Mouse (Mus musculus): Measurements from ENCODE around the gene Tubb5. TPM values are rescaled to one million over a fixed set of nuclear protein-coding genes. Genes with fewer than 3 reads are reported as not detected.

Tubb5 gene
- polyA plus RNA-seq, 1 experiment from 2014 or later = 1,626 TPM

DNA sequence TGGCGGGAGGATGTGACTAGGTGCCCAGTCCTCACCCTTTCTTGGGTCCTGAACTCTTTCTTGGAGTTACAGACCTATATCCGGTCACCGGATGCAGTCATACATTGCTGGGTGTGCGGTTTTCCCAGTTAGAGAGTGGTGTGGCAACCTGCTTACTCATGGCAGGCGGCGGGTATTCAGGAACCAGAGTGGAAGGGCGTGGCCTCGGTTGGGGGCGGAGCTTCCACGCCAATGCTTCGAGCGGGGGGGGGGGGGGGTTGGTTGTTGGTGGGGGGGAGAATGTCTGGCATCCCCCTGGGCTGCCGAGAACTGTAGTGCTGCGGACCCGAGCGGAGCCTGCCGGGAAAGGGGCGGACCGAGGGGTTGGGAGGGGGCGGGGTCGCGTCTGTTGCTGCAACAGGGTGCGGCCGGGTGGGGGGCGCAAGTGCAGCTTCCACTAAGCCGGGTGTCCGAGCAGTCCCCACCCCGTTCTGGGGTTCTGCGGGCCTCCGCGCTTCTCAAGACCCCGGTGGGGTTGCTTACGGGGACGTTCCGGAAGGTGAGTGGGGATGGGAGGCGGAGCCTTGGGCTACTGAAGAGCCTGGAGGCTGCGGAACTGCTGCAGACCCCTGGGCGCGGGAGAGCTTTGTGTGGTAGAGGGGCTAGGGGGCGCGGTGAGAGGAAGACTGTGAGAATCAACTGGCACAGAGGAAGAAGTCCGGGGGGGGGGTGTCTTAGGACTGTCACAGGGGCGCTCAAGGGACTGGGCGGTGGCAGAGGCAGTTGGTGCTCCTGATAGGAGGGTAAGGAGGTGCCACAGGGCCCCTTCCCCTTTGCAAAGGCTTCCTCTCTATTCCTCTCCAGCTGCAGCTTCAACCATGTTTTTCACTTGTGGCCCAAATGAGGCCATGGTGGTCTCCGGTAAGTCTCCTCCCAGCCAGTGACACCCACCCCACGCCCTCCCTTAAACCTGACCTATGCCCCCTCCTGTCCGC lies 14.9 kb downstream of the Tubb5 start, which contains the start of gene Flot1:
Gene Flot1 (plus strand): TSS at position 267 of the 974 bp plus-strand sequence.
- peak within 1 kb of the TSS; percentile 75 for H3K27ac ChIP-seq (ENCODE audit: low read depth, low read length)
- ATAC-seq (ENCODE audit: low read depth) = peak; percentile 89
- peak within 1 kb of the TSS; percentile 62 for H3K4me3 ChIP-seq (ENCODE audit: low read depth, low read length)
- peaks cover 13% of the 10 kb centered on the region; the same call in 1 of the 2 replicates for H3K36me3 ChIP-seq (ENCODE audit: control insufficient read depth, insufficient read depth, low read length)
- peak within 1 kb of the TSS; percentile 69 for H3K9ac ChIP-seq (replicated peaks; ENCODE audit: low read depth, low read length)
- no peaks in the 10 kb centered on the region for H3K27me3 ChIP-seq (ENCODE audit: control insufficient read depth, insufficient read depth, low read length)
- no peaks in the 10 kb centered on the region for H3K9me3 ChIP-seq (ENCODE audit: control insufficient read depth, low read length)
- peak within 1 kb of the TSS; percentile 69 for H3K4me2 ChIP-seq (ENCODE audit: low read depth, low read length)
- under 1% methylated on average over 36 of the region's 47 CpGs for WGBS
- peaks cover 20% of the 10 kb centered on the region for H3K4me1 ChIP-seq (ENCODE audit: control insufficient read depth, insufficient read depth, low read length)

DNA sequence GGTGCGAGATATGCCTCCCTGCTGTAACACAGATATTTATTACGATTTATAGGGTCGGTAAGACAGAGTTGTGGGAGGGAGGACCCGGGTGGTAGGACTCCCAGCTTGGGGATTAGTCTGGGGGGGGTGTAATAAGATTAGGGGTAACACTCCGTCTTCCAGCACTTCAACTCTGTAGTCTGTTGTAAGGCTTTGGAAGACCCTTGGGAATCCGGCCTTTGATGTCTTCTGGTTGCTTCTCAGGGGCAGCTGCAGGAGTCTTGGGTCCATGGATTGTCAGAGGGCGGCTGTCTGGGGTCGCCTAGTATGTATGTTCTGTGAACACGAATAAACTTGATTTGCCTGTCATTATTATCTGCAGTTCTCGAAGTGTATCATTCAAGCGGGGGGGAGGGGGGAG lies 15.5 kb downstream of the Tubb5 start:
- Histone ChIP-seq H3K36me3 (ENCODE audit: control insufficient read depth, insufficient read depth, low read length) (peaks cover 9% of the 10 kb centered on the region; the same call in 1 of the 2 replicates), H3K4me3 (ENCODE audit: low read depth, low read length) (peak overlapping the region; percentile 62), H3K9me3 (ENCODE audit: control insufficient read depth, low read length) (no peaks in the 10 kb centered on the region), H3K4me1 (ENCODE audit: control insufficient read depth, insufficient read depth, low read length) (peaks cover 20% of the 10 kb centered on the region), H3K27me3 (ENCODE audit: control insufficient read depth, insufficient read depth, low read length) (no peaks in the 10 kb centered on the region), H3K9ac (replicated peaks; ENCODE audit: low read depth, low read length) (peak overlapping the region; percentile 69), H3K4me2 (ENCODE audit: low read depth, low read length) (peak overlapping the region; percentile 69), H3K27ac (ENCODE audit: low read depth, low read length) (peak overlapping the region; percentile 75)
- WGBS = 4% methylated on average over 11 of the region's 11 CpGs
- ATAC-seq (ENCODE audit: low read depth) = peak; percentile 19

DNA sequence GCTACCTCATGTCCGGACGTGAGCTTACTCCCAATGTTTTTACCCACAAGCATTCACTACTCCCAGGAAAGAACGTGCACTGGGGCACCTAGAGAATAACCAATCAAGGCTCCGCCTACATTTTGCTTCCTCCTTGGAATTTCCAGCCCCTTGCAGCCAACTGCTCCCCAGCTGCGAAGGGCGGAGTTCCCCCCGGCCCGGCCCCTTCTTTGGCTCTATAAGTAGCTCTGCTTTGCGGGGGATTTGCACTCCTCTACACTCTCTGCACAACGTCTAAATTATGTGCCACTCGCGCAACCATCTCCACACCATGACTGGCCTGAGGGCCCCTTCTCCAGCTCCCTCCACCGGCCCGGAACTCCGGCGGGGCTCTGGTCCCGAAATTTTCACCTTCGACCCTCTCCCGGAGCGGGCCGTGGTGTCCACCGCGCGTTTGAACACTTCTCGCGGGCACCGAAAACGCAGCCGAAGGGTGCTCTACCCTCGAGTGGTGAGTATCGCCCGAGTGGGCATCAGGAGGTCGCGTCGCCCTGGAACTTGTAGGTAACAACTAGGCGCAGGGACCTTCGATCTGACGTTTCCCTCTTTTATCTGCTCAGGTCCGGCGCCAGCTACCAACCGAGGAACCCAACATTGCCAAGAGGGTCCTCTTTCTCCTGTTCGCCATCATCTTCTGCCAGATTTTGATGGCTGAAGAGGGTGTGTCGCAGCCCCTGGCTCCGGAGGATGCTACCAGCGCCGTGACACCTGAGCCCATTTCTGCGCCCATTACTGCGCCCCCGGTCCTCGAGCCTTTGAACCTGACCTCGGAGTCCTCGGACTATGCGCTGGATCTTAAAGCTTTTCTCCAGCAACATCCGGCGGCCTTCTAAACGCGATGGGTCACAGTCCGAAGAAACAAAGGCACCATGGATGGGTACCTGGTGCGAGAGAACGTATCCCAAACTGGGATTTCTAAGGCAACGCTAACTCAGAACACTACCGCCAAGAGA lies 16.4 kb downstream of the Tubb5 start, which contains the start of gene Ier3:
Gene Ier3 (plus strand): TSS at position 246 of the 992 bp plus-strand sequence.
- Histone ChIP-seq H3K4me1 (ENCODE audit: control insufficient read depth, insufficient read depth, low read length) (peaks cover 20% of the 10 kb centered on the region), H3K9ac (replicated peaks; ENCODE audit: low read depth, low read length) (peak within 1 kb of the TSS; percentile 69), H3K36me3 (ENCODE audit: control insufficient read depth, insufficient read depth, low read length) (peaks cover 5% of the 10 kb centered on the region; the same call in 1 of the 2 replicates), H3K4me2 (ENCODE audit: low read depth, low read length) (peak within 1 kb of the TSS; percentile 69), H3K27me3 (ENCODE audit: control insufficient read depth, insufficient read depth, low read length) (no peaks in the 10 kb centered on the region), H3K9me3 (ENCODE audit: control insufficient read depth, low read length) (no peaks in the 10 kb centered on the region), H3K4me3 (ENCODE audit: low read depth, low read length) (peak within 1 kb of the TSS; percentile 62), H3K27ac (ENCODE audit: low read depth, low read length) (peak within 1 kb of the TSS; percentile 75; the same call in 1 of the 2 replicates)
- ATAC-seq (ENCODE audit: low read depth) = peak; percentile 15; the same call in 1 of the 2 replicates
- under 1% methylated on average over 62 of the region's 62 CpGs for WGBS

DNA sequence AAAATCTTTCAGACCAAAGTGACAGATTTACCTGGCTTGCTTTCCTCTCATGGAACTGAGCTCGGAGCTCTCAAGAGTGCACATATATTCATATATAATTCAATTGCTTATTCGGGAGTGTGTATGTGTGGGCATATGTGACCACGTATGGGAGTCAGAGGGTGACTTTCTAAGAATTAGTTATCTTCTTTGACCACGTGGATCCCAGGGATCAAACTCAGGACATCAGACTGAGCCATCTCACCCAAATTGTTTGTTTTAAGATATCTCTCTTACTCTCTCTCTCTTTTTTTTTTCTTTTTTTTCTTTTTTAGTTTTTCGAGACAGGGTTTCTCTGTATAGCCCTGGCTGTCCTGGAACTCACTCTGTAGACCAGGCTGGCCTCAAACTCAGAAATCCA lies 18.0 kb downstream of the Tubb5 start:
- ATAC-seq (ENCODE audit: low read depth) = no peak
- Histone ChIP-seq H3K4me2 (ENCODE audit: low read depth, low read length) (no peak overlapping the region), H3K36me3 (ENCODE audit: control insufficient read depth, insufficient read depth, low read length) (no peaks in the 10 kb centered on the region), H3K4me3 (ENCODE audit: low read depth, low read length) (no peak overlapping the region), H3K27ac (ENCODE audit: low read depth, low read length) (no peak overlapping the region), H3K27me3 (ENCODE audit: control insufficient read depth, insufficient read depth, low read length) (no peaks in the 10 kb centered on the region), H3K4me1 (ENCODE audit: control insufficient read depth, insufficient read depth, low read length) (peaks cover 20% of the 10 kb centered on the region), H3K9me3 (ENCODE audit: control insufficient read depth, low read length) (no peaks in the 10 kb centered on the region), H3K9ac (replicated peaks; ENCODE audit: low read depth, low read length) (no peak overlapping the region)
- 83% methylated on average over 5 of the region's 5 CpGs for WGBS

DNA sequence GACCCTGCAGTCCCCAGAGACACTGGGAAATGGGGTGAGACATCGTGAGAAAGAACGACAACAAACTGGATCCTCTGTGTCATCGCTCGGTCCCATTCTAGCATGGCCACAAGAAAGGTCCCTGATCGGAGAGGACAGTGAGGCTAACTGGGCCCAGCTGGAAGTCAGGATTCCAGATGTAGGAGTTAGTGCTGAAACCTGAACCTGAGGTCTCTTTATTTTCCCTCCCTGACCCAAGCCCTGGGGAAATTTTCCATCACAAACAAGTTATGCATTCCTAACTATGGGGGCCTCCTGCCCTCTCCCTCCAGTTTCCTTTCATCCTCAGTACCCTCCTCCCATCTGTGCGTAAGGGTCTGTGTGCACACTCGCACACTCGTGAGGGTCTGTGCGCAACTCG lies 20.9 kb downstream of the Tubb5 start:
- ATAC-seq (ENCODE audit: low read depth) = no peak
- WGBS = 58% methylated on average over 10 of the region's 10 CpGs

DNA sequence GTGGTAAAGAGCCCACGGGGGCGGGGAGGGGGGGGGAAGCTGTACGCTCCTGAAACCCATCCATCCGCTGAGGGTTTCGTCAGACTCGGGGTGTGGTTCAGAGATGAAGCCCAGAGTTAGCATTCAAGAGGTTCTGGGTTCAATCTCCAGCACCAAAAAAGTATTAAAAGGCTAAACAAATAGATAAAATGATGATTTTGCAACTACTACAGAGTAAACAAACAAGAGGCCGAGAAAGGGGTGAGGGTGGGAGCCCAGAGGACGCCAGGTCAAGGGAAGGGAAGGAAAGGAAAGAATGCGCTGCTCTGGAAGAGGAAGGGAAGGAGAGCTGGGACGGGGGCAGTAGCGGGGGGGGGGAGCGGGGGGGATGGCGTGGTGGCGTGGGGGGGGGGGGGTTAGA lies 21.4 kb downstream of the Tubb5 start:
- H3K4me3 ChIP-seq (ENCODE audit: low read depth, low read length) = no peak overlapping the region
- no peak overlapping the region for H3K4me2 ChIP-seq (ENCODE audit: low read depth, low read length)
- H3K27ac ChIP-seq (ENCODE audit: low read depth, low read length) = no peak overlapping the region
- no peak for ATAC-seq (ENCODE audit: low read depth)
- peaks cover 5% of the 10 kb centered on the region for H3K4me1 ChIP-seq (ENCODE audit: control insufficient read depth, insufficient read depth, low read length)
- H3K9me3 ChIP-seq (ENCODE audit: control insufficient read depth, low read length) = no peaks in the 10 kb centered on the region
- no peaks in the 10 kb centered on the region for H3K36me3 ChIP-seq (ENCODE audit: control insufficient read depth, insufficient read depth, low read length)
- WGBS = 48% methylated on average over 8 of the region's 14 CpGs
- no peak overlapping the region for H3K9ac ChIP-seq (replicated peaks; ENCODE audit: low read depth, low read length)
- no peaks in the 10 kb centered on the region for H3K27me3 ChIP-seq (ENCODE audit: control insufficient read depth, insufficient read depth, low read length)

More for the DNA sequence above, 20.9 kb downstream of the Tubb5 start:
- Histone ChIP-seq H3K4me3 (ENCODE audit: low read depth, low read length) (no peak overlapping the region), H3K9ac (replicated peaks; ENCODE audit: low read depth, low read length) (no peak overlapping the region), H3K36me3 (ENCODE audit: control insufficient read depth, insufficient read depth, low read length) (no peaks in the 10 kb centered on the region), H3K4me1 (ENCODE audit: control insufficient read depth, insufficient read depth, low read length) (peaks cover 10% of the 10 kb centered on the region), H3K27ac (ENCODE audit: low read depth, low read length) (no peak overlapping the region), H3K27me3 (ENCODE audit: control insufficient read depth, insufficient read depth, low read length) (no peaks in the 10 kb centered on the region), H3K9me3 (ENCODE audit: control insufficient read depth, low read length) (no peaks in the 10 kb centered on the region), H3K4me2 (ENCODE audit: low read depth, low read length) (no peak overlapping the region)

DNA sequence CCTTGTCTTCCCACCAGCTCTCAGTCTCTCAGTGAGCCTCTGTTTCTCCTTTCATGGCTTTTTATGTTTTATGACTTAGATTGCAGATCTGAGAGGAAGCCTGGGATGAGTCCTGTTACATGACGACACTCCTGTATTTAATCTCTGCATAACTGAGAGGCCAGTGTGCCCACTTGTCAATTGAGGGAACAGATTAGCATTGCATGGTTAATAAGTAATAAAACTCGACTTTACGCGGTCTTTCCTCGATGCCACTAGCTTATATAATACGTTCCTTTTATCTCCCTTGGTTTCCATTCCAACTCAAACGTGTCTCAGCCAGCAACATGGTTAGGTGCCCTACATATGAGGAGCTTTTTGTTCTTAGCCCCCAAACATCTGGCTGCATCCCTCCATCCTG lies 22.3 kb downstream of the Tubb5 start:
- H3K9me3 ChIP-seq (ENCODE audit: control insufficient read depth, low read length) = no peaks in the 10 kb centered on the region
- H3K4me2 ChIP-seq (ENCODE audit: low read depth, low read length) = no peak overlapping the region
- no peak overlapping the region for H3K4me3 ChIP-seq (ENCODE audit: low read depth, low read length)
- no peak for ATAC-seq (ENCODE audit: low read depth)
- H3K27me3 ChIP-seq (ENCODE audit: control insufficient read depth, insufficient read depth, low read length) = no peaks in the 10 kb centered on the region
- H3K27ac ChIP-seq (ENCODE audit: low read depth, low read length) = no peak overlapping the region
- H3K9ac ChIP-seq (replicated peaks; ENCODE audit: low read depth, low read length) = no peak overlapping the region
- H3K36me3 ChIP-seq (ENCODE audit: control insufficient read depth, insufficient read depth, low read length) = no peaks in the 10 kb centered on the region
- no peaks in the 10 kb centered on the region for H3K4me1 ChIP-seq (ENCODE audit: control insufficient read depth, insufficient read depth, low read length)
- WGBS = 53% methylated on average over 7 of the region's 7 CpGs

DNA sequence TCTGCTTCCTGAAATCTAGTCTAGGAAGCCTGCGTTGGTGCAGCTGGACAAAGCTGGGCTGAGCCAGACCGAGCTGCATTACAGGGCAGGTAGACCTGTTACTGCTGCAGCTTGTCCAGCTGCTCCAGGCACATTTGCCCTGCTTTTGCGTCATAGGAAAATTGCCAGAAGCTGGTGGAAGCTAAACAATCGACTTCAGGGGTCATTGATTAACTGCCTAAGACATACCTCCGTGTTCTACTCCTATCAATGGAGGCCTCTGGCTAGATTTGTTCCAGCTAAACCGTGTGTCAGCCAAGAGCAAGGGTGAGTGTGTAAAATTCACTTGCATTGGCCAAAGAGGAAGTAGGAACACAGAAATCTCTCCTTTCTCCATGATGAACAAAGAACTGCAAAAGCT lies 23.4 kb downstream of the Tubb5 start:
- H3K4me3 ChIP-seq (ENCODE audit: low read depth, low read length) = no peak overlapping the region
- 57% methylated on average over 6 of the region's 6 CpGs for WGBS
- no peak for ATAC-seq (ENCODE audit: low read depth)
- H3K27me3 ChIP-seq (ENCODE audit: control insufficient read depth, insufficient read depth, low read length) = no peaks in the 10 kb centered on the region
- no peak overlapping the region for H3K4me2 ChIP-seq (ENCODE audit: low read depth, low read length)
- H3K36me3 ChIP-seq (ENCODE audit: control insufficient read depth, insufficient read depth, low read length) = no peaks in the 10 kb centered on the region
- no peak overlapping the region for H3K27ac ChIP-seq (ENCODE audit: low read depth, low read length)
- H3K4me1 ChIP-seq (ENCODE audit: control insufficient read depth, insufficient read depth, low read length) = no peaks in the 10 kb centered on the region
- H3K9ac ChIP-seq (replicated peaks; ENCODE audit: low read depth, low read length) = 0 out of 2 replicates have a peak overlapping the region, but pooled peaks have one; percentile 2
- no peaks in the 10 kb centered on the region for H3K9me3 ChIP-seq (ENCODE audit: control insufficient read depth, low read length)

Measured in neural tube, embryonic 14.5 days (tissue).